Mouse (Mus musculus) olfactory bulb, adult 2 months (tissue): ENCODE measurements at regions not wholly inside any gene's neighbourhood (a gene's known extent, or its start where the extent isn't known, plus 50 kb on each side); places are given as distances from the start of the nearest gene placed in this dataset.

Experiments
- CTCF ChIP-seq: fragments of 200-500 bp; IDR thresholded peaks from 2 replicates; pipeline ENCODE4 v1.5.1; 2012; ENCODE audit warnings: low read depth, mild to moderate bottlenecking, low read length, moderate library complexity; ENCODE audit not compliant: insufficient read depth
- POLR2A ChIP-seq: fragments of 200-500 bp; IDR thresholded peaks from 2 replicates; pipeline ENCODE4 v1.6.1; 2012; ENCODE audit warnings: mild to moderate bottlenecking, low read depth, low read length, moderate library complexity; ENCODE audit not compliant: insufficient read depth

DNA sequence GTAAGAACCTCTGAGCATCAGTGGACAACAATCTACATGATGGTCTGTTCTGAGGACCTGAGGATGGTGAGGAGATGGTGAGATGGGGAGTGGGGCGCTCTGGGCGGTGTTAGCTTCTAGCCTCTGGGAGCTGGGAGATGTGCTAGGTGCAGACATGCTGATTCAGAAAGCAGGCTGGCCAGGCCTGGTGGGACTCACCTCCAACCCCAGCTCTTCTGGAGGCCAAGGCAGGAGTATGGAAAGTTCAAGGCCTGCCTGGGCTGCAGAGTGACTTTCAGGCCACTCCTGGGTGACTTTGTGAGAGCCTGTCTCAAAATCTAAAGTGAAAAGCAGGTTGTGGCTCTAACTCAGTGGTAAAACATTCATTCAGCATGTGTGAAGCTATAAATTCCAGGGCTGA is 171.6 kb downstream of the Rab11fip4 start:
- TF ChIP-seq CTCF (no peak), POLR2A (no peak)
